Mouse (Mus musculus) T-helper 17 cell (primary cell): ENCODE measurements at regions not wholly inside any gene's neighbourhood (a gene's known extent, or its start where the extent isn't known, plus 50 kb on each side); places are given as distances from the start of the nearest gene placed in this dataset.
"Not testable (repeated sequence)": the region's sequence is repeated elsewhere in the genome, so short reads cannot be mapped to it uniquely, and the experiment has no call there.

ENCODE experiments used
- in situ Hi-C, 2 experiments: fragments of 300-600 bp; cut with MboI, MseI; formaldehyde crosslinking; loops; 1 replicate in 1 of 2; 2 replicates in 1 of 2; pipeline ENCODE4 v1.15.1; 2025; ENCODE audit warnings: high pct_unique_total_duplicates in 2 of 2

DNA sequence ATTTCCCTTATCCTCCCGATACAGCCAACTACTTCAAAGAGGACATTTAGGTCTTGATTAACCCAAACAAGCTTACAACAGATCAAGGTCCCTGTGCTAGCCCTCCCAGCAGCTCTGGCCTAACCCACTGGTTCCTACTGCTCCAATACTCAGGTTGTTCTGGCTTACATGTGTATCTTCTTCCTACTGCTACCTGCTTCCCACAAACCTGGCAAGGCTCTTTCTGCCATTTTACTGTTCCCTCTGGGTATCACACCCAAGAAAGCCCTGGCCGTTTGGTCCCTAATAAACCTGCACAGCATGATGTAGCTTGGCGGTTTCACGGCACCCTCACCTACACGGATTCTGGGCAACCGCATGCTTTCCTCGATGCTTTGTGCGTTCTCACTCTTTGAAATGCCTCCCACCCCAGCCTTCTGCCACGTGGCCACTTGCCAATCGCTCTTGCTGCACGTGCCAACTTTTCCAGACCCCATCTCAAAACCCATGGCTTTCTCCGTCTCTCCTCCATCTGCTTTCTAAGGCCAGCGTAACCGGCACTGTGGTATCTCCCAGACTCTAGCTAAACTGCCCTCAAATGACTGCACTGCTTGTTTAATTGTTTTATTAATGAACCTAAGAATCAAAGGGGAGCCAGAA lies 758.4 kb upstream of the Map3k7 start:
- in situ Hi-C loops: no loop called here

DNA sequence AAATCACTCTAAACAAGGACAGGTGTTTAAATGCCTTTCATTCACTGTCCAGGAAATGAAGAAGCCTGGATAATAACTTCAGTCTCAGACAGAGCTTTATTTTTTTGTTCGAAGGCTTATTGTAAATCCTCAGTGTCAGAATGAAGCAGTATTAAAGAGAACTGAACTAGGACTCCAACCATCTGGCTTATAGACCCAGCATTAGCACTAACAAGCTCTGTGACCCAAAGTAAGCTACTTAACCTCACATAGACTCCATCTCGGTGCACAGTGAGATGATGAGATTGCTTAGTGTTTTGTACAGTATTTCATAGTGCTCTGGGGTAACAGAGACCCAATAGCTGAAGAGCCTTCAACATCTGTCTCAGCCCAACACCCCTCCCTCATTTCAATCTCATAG lies 738.2 kb upstream of the Map3k7 start:
- in situ Hi-C loops: no loop called here

DNA sequence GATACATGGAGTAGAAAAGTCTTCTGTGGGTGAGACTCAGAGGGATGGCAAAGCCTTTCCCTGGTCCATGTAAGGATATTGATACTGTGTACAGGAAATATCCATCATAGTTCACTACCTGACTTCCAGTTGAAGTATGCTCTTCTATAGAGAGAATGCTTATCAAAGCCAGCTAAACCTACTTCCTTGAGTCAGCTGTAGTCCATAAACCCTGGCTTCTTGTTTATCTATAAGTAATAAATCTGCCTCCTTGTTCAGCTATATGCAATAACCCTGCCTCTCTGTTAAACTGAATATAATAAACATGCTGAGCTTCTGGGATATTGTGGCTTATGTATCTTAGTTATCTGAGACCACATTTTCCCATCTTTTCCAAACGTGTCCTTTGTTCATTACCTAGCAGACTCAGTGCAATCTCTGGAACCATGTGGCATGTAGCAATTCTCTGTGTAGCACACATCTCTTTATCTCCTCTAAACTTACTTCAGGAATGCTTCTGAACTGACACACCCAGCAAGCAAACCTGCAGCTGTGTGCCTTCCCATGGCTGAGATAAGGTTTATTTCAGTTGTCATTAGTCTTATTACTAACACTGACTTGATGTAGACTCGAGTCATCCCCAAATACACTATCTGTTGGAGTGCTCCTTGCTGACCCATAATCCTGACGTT lies 694.9 kb upstream of the Map3k7 start:
- in situ Hi-C loops: no loop called here

DNA sequence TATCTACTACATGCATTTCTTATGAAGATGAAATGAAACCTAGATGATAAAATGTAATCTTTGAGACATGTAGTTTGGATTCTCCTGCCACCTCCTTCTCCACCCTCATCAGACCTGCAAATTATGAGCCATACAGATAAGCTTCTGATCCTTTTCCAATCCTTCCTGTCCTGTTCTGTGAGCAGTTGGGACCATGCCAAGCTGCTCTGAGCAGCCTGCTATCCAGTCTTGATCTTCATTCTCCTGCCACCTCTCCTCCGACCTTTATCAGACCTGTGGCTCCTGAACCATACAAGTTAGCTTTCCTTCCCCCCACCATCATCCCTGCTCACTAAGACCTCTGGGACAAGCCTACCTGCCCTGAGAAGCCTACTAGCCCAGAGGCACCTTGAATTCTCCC lies 689.8 kb upstream of the Map3k7 start:
- in situ Hi-C loops: no loop called here

DNA sequence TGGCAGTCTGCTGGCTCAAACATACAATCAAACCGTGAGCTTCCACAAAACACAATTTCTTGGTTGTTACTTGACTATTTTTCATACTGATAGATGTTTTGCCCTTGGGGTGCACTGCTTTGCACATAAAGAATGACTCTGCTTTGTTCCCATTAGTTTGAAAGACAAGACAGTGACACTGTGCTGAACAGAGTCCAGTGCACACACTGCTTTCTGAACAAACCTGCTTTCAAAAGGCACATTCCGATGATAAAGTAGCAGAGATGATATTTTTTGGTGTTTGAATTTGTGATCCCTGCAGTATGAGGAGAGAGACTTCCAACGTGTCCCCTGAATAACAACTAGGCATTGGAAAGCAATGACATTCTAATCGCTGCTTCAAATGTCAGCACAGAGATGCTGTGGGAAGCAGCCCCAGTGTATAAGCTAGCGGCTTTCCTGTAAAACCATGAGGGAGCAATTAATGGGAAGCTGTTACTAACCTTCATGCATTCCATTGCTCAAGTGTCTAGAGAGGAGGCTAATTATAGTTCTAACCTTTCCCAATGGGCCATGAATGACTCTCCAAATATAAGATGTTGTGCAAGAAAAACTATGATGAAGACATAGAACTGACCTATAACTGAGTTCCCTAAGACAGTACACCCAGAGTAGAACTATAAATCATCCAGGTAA lies 673.5 kb upstream of the Map3k7 start:
- in situ Hi-C loops: no loop called here

DNA sequence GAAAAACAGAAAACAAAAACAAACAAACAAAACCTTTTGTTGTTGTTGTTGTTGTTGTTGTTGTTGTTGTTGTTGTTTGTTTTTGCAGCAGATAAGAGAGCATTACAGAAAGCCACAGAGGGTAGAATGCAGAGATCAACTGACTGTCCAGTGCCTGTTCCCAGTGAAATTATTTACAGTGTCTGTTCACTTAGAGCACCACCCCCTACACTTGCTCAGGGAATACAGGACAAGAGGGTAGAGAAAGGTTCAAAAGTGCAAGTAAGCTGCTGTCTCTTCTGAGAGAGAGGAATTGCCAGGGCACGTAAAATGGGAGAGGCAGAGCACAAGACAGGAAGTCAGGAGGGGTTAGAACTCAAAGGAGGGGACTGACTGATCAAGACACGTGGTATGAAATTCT lies 670.1 kb upstream of the Map3k7 start:
- in situ Hi-C loops: no loop called here

DNA sequence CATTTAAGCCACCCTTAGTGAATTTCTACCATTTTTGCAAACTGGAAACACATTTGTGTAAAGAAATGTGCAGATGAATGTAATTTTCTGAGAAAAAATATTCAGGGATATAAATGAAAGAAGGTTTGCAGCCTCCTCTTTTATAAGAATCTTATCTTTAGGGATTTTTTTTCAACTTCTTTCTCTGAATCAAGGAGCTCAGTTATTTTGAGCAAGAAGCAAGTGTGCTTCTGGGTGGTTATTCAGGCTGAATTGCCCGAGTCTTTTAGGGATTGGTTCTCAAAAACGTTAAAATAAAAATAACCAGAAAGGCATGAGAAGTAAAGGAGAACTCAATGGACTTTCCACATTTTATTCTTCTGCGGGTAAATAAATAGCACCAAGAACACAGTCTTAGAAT lies 666.0 kb upstream of the Map3k7 start:
- in situ Hi-C loops: no loop called here

DNA sequence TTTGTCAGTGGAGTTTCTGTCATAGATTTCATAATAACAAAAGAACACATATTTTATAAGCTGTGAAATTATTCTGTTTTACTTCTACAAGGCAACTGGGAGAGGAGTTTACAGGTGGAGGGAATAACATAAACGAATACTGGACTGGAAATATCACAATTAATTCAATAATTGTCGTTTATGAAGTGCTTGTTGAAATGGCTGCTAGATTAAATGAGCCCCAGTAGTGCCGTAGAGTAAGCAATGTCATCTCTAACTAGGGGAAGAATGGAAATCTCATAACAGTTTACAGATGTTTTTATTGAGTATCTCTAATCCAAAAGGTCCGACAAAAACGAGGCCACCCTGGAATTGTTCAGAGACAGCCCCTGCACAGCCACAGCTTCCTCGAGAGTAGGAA lies 644.6 kb upstream of the Map3k7 start:
- in situ Hi-C loops: no loop called here

DNA sequence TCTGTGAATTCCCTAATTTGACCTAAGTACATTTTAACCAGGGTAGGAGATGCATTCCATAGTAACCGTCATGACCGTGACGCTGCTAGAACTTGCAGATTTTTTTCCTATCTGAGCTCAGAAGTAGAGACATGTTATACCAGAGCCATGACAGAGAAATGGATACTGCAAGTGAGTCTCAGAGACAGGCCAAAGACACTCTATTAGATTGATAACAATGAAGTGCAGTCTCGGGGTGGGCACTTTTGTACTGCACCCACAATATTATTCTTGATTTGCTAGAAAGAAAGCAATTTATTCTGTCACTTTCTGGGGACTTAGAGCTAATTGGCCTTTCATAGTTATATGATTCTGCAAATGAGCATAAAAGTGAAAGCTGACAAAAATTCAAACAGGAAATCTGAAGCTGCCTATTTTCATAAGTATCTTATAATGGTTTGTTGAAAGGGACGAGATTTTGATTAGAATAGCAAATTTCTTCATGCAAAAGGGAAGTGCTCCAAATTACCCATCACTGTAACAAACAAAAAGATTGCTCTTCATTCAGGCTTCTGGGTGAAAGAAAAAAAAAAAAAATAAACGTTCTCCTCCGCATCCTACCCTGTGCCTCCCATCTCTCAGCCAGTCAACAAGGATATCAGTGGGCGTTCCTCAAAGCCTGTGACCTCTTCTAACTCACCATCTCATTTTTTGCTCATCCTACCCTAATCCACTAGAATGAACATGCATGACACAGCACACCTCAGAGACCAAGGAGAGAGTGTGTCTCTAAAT lies 643.0 kb upstream of the Map3k7 start:
- in situ Hi-C loops: no loop called here

DNA sequence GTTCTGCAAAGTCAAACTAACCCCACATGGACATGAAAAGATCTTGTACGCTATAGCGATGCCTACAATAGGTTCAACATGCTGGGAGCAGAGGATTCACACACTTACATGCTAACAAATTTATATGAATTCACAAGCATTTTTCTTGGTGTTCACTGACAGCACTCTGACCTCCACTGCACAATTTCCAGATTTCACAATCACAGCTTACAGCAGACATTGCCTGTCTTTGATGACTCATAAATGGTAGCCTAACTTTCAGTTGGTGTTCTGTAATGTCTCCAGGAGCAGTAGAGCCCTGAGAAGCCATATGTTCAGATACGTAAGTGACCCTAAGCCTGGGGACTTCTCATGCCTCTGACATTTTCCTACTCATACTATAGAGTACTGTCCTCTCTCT lies 640.1 kb upstream of the Map3k7 start:
- in situ Hi-C loops: no loop called here

DNA sequence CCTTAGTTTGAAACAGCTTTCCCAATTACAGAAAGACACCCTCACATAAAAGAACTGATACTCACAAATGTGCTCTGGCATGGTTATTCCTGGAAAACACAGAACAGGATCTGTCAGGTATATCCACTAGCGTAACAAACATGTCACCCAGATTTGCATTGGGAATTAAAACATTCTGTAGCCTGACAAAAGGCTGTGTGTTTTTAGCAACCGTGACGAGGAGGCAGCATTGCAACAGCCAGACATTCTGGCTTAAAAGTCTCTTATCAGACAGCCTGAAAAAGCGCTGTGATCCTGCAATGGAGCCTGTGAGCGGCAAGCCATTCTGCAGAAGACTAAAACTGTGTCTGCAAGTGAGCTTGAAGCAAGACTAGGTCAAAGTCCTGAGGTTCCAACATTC lies 635.1 kb upstream of the Map3k7 start:
- in situ Hi-C loops: no loop called here

DNA sequence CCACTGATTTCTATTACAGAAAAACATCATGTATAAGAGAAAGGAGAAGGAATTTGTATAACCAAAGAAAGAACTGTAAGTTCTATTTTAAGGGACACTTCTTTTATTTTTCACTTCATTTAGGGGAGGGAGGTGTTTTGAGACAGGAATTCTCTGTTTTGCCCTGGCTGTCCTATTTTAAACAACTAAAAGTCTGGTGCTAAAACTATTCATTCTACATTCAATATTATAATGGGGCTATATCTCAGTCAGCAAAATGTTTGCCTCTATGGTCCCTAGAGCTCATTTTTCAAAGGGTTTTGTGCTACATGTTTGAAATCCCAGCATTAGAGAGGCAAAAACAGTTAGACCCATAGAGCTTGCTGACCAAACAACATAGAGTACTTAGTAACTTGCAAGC lies 632.8 kb upstream of the Map3k7 start:
- in situ Hi-C loops: no loop called here

DNA sequence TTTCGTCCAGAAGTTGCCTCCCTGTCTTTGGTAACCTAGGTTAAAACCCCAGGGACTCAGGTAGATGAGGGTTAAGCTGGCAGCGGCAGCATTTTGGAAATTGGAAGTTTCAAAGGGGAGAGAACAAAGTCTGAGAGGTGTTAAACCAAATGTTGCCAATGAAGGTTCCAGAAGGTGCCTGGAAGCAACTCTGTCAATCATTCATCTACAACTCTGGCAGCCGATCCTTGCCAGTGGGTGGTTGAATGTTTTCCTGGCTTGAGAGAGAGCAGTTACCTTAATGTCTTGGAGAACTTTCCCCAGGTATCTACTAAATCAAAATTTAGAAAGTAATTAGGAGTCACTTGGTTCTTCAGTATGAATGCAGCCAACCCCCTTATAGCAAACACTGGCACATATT lies 628.2 kb upstream of the Map3k7 start:
- in situ Hi-C loops: no loop called here

DNA sequence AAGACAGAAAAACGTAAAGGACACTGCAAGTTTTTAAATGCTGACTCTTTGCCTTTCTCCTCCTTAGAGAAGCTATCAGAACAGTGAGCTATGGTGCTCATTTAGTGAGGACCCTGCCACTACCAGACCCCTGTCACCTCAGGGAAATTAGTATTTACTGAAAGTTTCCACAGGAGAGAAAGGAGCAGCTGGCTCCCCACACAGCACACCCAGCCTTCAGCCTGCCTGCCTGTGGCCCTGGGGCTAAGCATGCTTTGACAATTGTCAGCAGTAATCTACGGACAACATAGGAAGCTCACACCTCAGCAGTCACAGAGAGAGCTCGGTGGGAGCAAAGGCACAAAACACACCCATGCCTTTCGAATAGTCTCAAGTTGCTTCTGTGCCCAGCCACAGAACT lies 625.9 kb upstream of the Map3k7 start:
- in situ Hi-C loops: no loop called here

DNA sequence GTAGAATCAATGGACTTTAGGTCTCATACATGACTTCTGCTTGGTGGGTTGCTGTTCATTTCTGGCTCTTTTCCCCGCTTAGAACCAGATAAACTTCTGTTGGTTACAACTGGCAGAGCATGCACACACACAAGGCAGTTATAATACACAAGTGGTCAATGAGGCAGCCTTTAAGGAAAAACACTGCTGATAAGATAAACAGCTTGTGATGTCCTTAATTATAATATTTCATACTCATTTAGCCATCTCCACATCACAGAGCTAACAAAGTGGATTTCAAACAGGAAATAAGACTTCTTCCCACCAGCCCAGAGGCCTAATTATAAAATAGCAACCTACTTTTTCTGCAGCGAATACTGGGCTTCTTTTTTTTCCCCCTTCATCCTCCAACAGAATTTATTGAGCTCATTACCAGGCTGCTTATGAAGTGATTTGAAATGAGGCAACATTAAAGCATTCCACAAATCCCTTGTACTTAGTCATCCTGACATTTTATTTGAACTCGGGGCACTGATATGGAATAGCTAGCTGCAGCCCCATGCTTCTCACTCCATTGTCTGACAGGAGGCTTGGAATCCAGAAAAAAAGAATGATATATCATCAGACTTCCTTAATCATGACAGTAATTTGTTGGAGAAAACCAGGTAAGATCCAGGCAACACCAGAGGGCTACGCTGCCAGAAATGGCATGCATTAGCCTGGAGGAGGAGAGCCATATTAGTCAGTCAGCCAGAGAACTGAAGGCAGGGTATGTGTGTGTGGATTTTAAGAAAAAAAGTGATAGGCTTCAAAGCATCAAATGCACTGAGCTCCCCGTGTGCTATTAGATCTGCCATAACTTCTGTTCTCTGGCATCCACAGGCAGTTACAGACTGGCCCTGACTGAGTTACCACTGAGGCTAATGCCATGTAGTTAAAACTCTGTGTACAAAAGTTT lies 620.3 kb upstream of the Map3k7 start:
- in situ Hi-C loops: no loop called here

DNA sequence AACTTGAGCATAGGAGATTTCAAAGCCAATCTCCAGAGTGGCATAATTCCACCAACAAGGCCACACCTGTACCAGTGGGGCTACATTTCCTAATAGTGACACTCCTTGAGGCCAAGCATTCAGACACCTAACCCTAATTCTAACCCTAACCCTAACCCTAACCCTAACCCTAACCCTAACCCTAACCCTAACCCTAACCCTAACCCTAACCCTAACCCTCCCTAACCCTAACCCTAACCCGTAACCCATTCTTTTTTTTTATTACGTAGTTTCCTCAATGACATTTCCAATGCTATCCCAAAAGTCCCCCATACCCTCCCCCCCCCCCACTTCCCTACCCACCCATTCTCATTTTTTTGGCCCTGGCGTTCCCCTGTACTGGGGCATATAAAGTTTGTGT lies 609.9 kb upstream of the Map3k7 start:
- in situ Hi-C loops: not testable (repeated sequence)

DNA sequence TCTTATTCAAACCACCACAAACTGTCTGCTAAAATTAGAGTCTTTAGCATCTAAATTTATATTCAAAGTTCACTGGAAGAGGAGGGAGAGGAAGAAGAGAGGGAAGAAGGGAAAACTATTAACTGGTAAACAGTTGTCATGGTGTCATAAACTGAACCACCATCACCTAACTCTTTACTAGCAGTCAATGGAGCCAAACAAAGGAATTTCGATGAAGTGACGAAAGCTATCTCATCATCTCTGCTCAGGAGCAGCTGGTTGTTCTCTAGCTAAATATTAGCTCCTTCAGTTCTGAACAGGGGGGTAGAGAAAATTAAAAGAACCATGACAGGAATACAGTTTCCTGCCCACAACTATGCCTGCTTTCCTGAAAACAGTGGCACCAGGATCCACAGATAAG lies 608.9 kb upstream of the Map3k7 start:
- in situ Hi-C loops: no loop called here

DNA sequence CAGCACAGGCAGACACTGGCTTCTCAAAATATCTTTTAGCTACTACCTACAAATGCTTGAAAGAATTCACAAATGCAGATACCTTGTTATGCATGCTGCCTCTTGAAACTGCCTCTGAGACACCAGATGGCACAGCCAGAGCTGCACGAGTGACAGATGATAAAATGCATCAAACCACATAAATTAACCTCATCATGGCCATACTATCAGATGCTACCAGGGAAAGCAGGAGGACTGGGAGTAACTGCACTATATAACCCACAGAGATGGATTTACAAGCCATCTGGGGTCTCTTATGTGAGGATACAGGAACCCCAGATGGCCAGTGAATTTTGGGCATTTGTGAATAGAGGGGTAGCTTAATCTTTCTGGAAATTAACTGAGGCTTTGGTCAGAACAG lies 597.7 kb upstream of the Map3k7 start:
- in situ Hi-C loops: no loop called here

DNA sequence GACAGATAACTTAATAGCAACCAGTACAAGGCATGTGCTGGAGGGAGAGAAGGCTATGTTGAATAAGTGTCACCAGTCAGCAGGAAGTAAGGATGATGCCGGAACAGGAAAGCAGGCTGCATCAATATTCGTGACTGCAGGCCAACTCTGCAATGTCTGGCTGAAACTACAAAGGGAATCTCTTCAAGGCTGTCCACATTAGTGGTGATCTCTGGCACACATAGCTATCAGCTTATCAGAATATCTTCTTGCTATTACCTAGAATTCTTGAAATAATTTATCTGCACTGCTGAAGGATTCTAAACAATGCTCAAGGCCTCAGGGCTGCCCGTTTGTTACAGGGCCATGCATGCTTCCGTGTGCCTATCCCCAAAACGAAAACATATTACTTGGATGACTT lies 596.9 kb upstream of the Map3k7 start:
- in situ Hi-C loops: no loop called here

DNA sequence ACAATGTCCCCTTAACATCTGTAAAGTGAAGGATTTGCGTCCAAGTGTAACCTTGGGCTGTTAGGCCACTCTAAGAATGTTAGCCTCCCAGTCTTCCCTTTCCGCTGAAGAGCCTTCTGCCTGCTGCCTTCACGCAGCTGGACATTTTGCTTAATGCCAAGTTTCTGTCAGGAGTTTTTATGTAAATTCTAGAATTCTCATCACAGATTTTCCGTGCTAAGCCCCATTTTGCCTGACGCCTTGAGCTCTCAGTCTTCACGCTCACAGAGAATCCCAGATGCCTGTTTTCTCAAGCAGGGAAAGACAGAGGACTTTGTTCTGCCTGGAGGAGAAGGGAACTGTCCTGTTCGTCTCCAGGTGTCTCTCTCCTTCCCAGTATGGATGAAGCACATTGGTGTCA lies 593.8 kb upstream of the Map3k7 start:
- in situ Hi-C loops: no loop called here
